Mouse (Mus musculus): ENCODE data around the gene Cyb561d2. TPM values are rescaled to one million over a fixed set of nuclear protein-coding genes. Genes with fewer than 3 reads are reported as not detected.

Cyb561d2 gene
- polyA plus RNA-seq, 1 experiment from 2014 or later = 45.7 TPM

- no peak overlapping the region for H3K4me3 ChIP-seq
- WGBS = 29% methylated on average over 2 of the region's 2 CpGs
Observed at GRCm38 (mm10) chr9:107522400-107522711, 19.6 kb downstream of the Cyb561d2 start.

DNA sequence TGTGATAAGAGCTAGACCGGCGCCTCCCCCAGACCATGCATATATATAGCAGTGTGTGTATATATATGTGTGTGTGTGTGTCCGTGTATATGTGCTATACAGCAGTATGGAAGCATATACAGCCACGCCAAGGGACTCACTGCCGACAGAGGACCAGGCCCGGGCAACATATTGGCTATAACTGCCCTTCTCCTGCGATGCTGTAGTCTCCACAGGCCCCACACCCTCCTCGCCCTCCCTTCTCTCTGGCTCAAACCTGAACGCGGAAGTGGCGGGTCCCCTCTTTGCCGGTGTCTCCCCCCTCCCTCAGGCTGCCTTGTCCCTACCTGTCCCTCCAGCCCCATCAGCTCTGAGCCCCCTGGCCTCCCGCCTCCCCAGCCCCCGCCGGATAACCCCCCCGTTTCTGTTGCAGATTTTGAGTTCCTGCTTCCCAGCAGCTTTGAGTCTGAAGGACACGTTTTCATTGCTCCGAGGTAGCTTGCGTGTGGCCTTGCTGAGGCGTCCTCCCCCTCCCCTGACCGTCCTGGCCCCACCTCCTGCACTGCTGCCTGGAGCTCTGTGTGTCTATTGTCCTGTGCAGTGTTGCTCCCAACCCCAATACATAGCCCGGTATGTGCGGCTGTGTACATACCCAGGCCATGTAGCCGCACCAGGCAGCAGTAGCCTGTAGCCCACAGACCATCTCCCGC is 20.1 kb downstream of the Cyb561d2 start:
- peaks cover 24% of the 10 kb centered on the region for H3K27me3 ChIP-seq (replicated peaks)
- H3K4me3 ChIP-seq = no peak overlapping the region
- peaks cover 23% of the 10 kb centered on the region for H3K4me1 ChIP-seq
- peak overlapping the region; percentile 42 for H3K27ac ChIP-seq
- peak overlapping the region; percentile 13; the same call in 1 of the 2 replicates for H3K4me2 ChIP-seq
- no peaks in the 10 kb centered on the region for H3K9me3 ChIP-seq
- H3K9ac ChIP-seq = no peak overlapping the region
- peak; percentile 29; the same call in 1 of the 2 replicates for ATAC-seq (replicated peaks)
- 0 out of 2 replicates have a peak, but pooled peaks cover 2% of the 10 kb centered on the region for H3K36me3 ChIP-seq (replicated peaks)
- 24% methylated on average over 25 of the region's 25 CpGs for WGBS

More at GRCm38 (mm10) chr9:107522400-107522711, 19.6 kb downstream of the Cyb561d2 start:
- Histone ChIP-seq H3K9ac (no peak overlapping the region), H3K27me3 (replicated peaks) (peaks cover 27% of the 10 kb centered on the region), H3K4me1 (peaks cover 24% of the 10 kb centered on the region), H3K36me3 (replicated peaks) (0 out of 2 replicates have a peak, but pooled peaks cover 2% of the 10 kb centered on the region), H3K4me2 (peak overlapping the region; percentile 13; the same call in 1 of the 2 replicates), H3K9me3 (no peaks in the 10 kb centered on the region), H3K27ac (peak overlapping the region; percentile 35; the same call in 1 of the 2 replicates)
- peak; percentile 4; the same call in 1 of the 2 replicates for ATAC-seq (replicated peaks)

GRCm38 (mm10) chr9:107521190-107521589 is 20.8 kb downstream of the Cyb561d2 start:
- H3K9me3 ChIP-seq = no peaks in the 10 kb centered on the region
- no peak overlapping the region for H3K9ac ChIP-seq
- no peak overlapping the region; the same call in 1 of the 2 replicates for H3K27ac ChIP-seq
- H3K4me1 ChIP-seq = peaks cover 16% of the 10 kb centered on the region
- no peak overlapping the region for H3K4me3 ChIP-seq
- 0 out of 2 replicates have a peak, but pooled peaks cover 2% of the 10 kb centered on the region for H3K36me3 ChIP-seq (replicated peaks)
- no peak for ATAC-seq (replicated peaks)
- WGBS = 60% methylated on average over 5 of the region's 5 CpGs
- peaks cover 18% of the 10 kb centered on the region for H3K27me3 ChIP-seq (replicated peaks)
- H3K4me2 ChIP-seq = no peak overlapping the region

- Histone ChIP-seq H3K4me3 (no peak overlapping the region), H3K36me3 (replicated peaks) (0 out of 2 replicates have a peak, but pooled peaks cover 2% of the 10 kb centered on the region), H3K27ac (no peak overlapping the region), H3K4me2 (no peak overlapping the region), H3K4me1 (peaks cover 16% of the 10 kb centered on the region), H3K9ac (no peak overlapping the region), H3K27me3 (replicated peaks) (peaks cover 9% of the 10 kb centered on the region), H3K9me3 (no peaks in the 10 kb centered on the region)
- 33% methylated on average over 6 of the region's 6 CpGs for WGBS
- no peak for ATAC-seq (replicated peaks)
Observed at GRCm38 (mm10) chr9:107520331-107520730, 21.7 kb downstream of the Cyb561d2 start.

DNA sequence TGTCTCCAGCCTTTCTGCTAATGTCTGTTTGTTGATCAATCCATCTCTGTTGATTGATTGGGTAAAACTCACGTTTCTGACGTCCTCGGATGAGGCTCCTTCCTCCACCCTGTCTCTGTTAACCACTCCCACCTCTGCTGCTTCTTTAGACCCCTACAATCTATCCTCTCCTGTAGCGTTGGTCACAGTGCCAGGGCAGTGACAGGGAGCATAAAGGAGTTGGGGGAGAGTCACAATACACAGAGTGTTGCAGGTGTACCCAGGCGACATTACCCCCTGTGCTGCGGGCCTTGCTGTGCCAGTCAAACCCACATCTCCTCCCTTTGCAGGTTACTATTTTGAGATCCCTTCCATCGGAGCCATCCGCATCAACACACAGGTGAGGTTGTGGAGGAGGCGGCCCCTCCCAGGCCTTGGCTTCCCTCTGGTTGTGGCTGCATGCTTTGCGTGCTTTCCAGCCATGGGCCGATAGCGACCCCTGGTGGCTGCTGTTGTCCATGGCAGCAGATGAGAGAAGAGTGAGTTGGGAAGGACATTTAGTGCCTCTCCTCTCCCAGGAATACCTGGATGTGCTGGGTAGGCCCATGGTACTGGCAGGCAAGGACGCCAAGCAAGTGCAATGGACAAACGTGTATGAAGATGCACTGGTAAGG is 27.6 kb downstream of the Cyb561d2 start:
- Histone ChIP-seq H3K4me2 (no peak overlapping the region), H3K27ac (no peak overlapping the region), H3K27me3 (replicated peaks) (no peaks in the 10 kb centered on the region), H3K4me3 (no peak overlapping the region), H3K9me3 (no peaks in the 10 kb centered on the region), H3K9ac (no peak overlapping the region), H3K36me3 (replicated peaks) (0 out of 2 replicates have a peak, but pooled peaks cover 2% of the 10 kb centered on the region), H3K4me1 (peaks cover 20% of the 10 kb centered on the region)
- WGBS = 28% methylated on average over 14 of the region's 14 CpGs
- peak; percentile 61 for ATAC-seq (replicated peaks)

- Histone ChIP-seq H3K4me3 (no peak overlapping the region), H3K27ac (peak overlapping the region; percentile 66; the same call in 1 of the 2 replicates), H3K4me1 (peaks cover 33% of the 10 kb centered on the region), H3K9ac (no peak overlapping the region), H3K9me3 (no peaks in the 10 kb centered on the region), H3K36me3 (replicated peaks) (no peaks in the 10 kb centered on the region), H3K4me2 (no peak overlapping the region), H3K27me3 (replicated peaks) (no peaks in the 10 kb centered on the region)
- no peak for ATAC-seq (replicated peaks)
- WGBS = 50% methylated on average over 16 of the region's 16 CpGs
Observed at GRCm38 (mm10) chr9:107512326-107512725, 29.7 kb downstream of the Cyb561d2 start.

- H3K9me3 ChIP-seq = no peaks in the 10 kb centered on the region
- no peak overlapping the region for H3K9ac ChIP-seq
- H3K36me3 ChIP-seq (replicated peaks) = no peaks in the 10 kb centered on the region
- 38% methylated on average over 8 of the region's 8 CpGs for WGBS
- peaks cover 35% of the 10 kb centered on the region for H3K4me1 ChIP-seq
- 0 out of 2 replicates have a peak, but pooled peaks have one; percentile 13 for ATAC-seq (replicated peaks)
- peak overlapping the region; percentile 66 for H3K27ac ChIP-seq
- no peak overlapping the region for H3K4me2 ChIP-seq
- no peaks in the 10 kb centered on the region for H3K27me3 ChIP-seq (replicated peaks)
- no peak overlapping the region for H3K4me3 ChIP-seq
Observed at GRCm38 (mm10) chr9:107511436-107511835, 30.6 kb downstream of the Cyb561d2 start.

- Histone ChIP-seq H3K4me3 (no peak overlapping the region), H3K9me3 (no peaks in the 10 kb centered on the region), H3K36me3 (replicated peaks) (no peaks in the 10 kb centered on the region), H3K9ac (no peak overlapping the region), H3K27ac (peak overlapping the region; percentile 66), H3K4me1 (peaks cover 35% of the 10 kb centered on the region), H3K27me3 (replicated peaks) (no peaks in the 10 kb centered on the region), H3K4me2 (no peak overlapping the region)
- no peak for ATAC-seq (replicated peaks)
- 84% methylated on average over 14 of the region's 14 CpGs for WGBS
Observed at GRCm38 (mm10) chr9:107510384-107511100, 31.5 kb downstream of the Cyb561d2 start.

- H3K27ac ChIP-seq = peak overlapping the region; percentile 50
- H3K9me3 ChIP-seq = no peaks in the 10 kb centered on the region
- WGBS = 35% methylated on average over 10 of the region's 10 CpGs
- no peaks in the 10 kb centered on the region for H3K27me3 ChIP-seq (replicated peaks)
- peak overlapping the region; percentile 1; the same call in 1 of the 2 replicates for H3K4me2 ChIP-seq
- no peak overlapping the region for H3K4me3 ChIP-seq
- peaks cover 48% of the 10 kb centered on the region for H3K4me1 ChIP-seq
- peak; percentile 48 for ATAC-seq (replicated peaks)
- no peak overlapping the region for H3K9ac ChIP-seq
- no peaks in the 10 kb centered on the region for H3K36me3 ChIP-seq (replicated peaks)
Observed at GRCm38 (mm10) chr9:107508266-107508665, 33.7 kb downstream of the Cyb561d2 start.

GRCm38 (mm10) chr9:107504662-107505537 is 37.1 kb downstream of the Cyb561d2 start:
- H3K36me3 ChIP-seq (replicated peaks) = no peaks in the 10 kb centered on the region
- peaks cover 32% of the 10 kb centered on the region for H3K4me1 ChIP-seq
- H3K27me3 ChIP-seq (replicated peaks) = no peaks in the 10 kb centered on the region
- H3K9me3 ChIP-seq = no peaks in the 10 kb centered on the region
- no peak overlapping the region for H3K4me2 ChIP-seq
- H3K27ac ChIP-seq = peak overlapping the region; percentile 40
- no peak overlapping the region for H3K4me3 ChIP-seq
- WGBS = 51% methylated on average over 19 of the region's 19 CpGs
- no peak overlapping the region for H3K9ac ChIP-seq
- no peak; the same call in 1 of the 2 replicates for ATAC-seq (replicated peaks)

DNA sequence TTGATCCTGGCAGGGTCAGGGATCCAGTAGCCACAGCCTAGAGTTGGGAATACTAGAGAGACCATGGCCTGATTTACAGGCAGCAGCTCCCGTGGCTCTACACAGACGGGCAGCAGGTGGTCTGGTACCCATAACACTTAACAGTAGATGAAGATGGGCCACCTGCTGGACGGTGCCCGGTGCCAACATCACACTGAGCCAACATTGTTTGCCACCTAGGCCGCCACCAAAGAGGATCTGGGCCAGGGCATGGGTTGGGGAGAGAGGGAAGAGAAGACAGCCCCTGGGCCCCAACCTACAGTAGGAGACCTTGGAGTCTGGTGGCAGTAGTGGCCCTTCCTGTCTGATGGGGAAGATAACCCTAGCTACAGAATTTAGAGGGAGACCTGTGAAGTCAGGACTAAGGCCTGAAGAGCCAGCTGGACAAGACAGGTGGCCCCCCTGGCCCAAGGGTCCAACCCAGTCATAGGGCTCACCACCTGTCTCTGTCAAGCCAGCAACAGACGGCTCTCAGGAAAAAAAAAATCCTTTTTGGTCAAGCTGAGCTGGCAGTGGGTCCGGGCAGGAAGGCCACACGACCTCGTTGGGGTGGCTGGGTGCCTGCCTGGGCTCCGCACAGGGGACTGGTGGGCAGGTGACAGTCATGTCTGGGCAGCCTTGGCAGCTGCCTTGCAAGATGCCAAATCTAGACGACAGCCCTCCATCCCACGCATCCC is 39.7 kb downstream of the Cyb561d2 start:
- no peak for ATAC-seq (replicated peaks)

More for the DNA sequence above, 39.7 kb downstream of the Cyb561d2 start:
- H3K27me3 ChIP-seq (replicated peaks) = no peaks in the 10 kb centered on the region
- H3K36me3 ChIP-seq (replicated peaks) = no peaks in the 10 kb centered on the region
- no peak overlapping the region for H3K4me2 ChIP-seq
- H3K4me1 ChIP-seq = peaks cover 20% of the 10 kb centered on the region
- H3K27ac ChIP-seq = no peak overlapping the region
- no peak overlapping the region for H3K4me3 ChIP-seq
- H3K9me3 ChIP-seq = no peaks in the 10 kb centered on the region
- WGBS = 92% methylated on average over 12 of the region's 12 CpGs
- H3K9ac ChIP-seq = no peak overlapping the region
